Mouse (Mus musculus): Measurements from ENCODE around the gene Cnppd1. TPM values are rescaled to one million over a fixed set of nuclear protein-coding genes. Genes with fewer than 3 reads are reported as not detected.

Gene Cnppd1
- total and polyA plus RNA-seq, 3 experiments = 20.7 to 26.3 (median 21.8) TPM

DNA sequence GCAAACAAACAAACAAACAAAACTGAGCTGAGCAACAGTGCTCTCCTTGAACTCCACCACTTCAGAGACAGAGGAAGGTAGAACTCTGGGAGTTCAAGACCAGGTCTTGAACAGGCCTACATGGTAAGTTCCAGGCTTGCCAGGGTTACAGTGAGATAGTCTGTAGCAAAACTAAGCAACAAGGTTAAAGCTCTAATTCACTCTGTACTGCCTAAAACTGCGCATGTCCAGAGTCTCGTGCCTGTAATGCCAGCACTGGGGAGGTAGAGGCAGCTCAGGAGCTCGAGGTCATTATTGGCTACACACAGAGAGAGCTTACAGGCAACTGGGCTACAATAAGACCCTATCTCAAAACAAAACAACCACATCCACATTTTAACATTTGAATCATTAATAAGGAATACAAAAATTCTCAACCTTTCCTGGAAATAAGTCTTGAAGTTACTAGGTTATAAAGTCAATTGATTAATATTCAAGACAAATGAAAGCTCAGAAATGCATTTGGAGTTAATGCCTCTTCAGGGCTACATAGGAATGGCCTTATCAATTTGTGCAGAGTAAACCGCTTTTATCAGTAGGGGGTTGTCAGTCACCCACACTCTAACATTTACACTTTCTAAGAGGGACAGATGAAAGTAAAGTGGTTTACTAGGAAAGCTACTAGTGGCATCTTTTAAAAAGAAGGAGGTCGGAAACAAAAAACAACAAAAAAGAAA is 17.2 kb upstream of the Cnppd1 start:
- no peaks in the 10 kb centered on the region for H3K79me2 ChIP-seq (replicated peaks; ENCODE audit: control insufficient read depth, insufficient read depth, low read length)
- no peaks in the 10 kb centered on the region for H3K4me1 ChIP-seq (ENCODE audit: control insufficient read depth, insufficient read depth, low read length)
- intact Hi-C loops (cut with DNase I) = no loop called here
- H3K36me3 ChIP-seq (ENCODE audit: control insufficient read depth, insufficient read depth, low read length) = no peaks in the 10 kb centered on the region
- WGBS = 61% methylated on average over 5 of the region's 5 CpGs
- no peaks in the 10 kb centered on the region for H3K27me3 ChIP-seq (ENCODE audit: control insufficient read depth, insufficient read depth, low read length)
- no peak overlapping the region for H3K4me3 ChIP-seq
- DNase-seq = no peak
- TF ChIP-seq EP300 (IDR thresholded peaks at IDR 0.05; ENCODE audit: insufficient read depth, low read depth, low read length) (no peak), POLR2A (IDR thresholded peaks at IDR 0.05; ENCODE audit: insufficient read depth, low read depth, low read length) (no peak), CTCF (IDR thresholded peaks at IDR 0.05) (no peak)
- H3K27ac ChIP-seq = no peak overlapping the region
- no peak overlapping the region for H3K9ac ChIP-seq (ENCODE audit: low read depth, low read length)

DNA sequence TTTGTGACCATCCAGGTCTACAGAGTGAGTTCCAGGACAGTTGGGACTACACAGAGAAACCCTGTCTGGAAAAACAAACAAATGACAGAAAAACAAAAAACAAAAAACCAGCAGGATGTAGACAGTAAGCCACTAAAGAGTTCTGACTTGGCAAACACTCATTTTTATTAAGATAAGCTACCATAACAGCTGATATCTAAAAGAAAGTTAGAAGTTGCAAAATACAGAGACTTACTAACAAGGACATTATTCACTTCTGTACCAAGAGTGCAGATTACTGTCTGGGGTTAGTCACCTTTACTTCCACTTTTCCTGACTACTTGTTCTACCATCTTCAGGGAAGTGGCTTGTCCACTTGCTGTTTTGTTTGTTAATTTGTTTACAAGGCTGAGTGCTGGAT is 16.5 kb upstream of the Cnppd1 start:
- no peaks in the 10 kb centered on the region for H3K36me3 ChIP-seq (ENCODE audit: control insufficient read depth, insufficient read depth, low read length)
- H3K27ac ChIP-seq = no peak overlapping the region
- H3K9ac ChIP-seq (ENCODE audit: low read depth, low read length) = no peak overlapping the region
- no peak overlapping the region for H3K4me3 ChIP-seq
- DNase-seq = no peak
- no peaks in the 10 kb centered on the region for H3K79me2 ChIP-seq (replicated peaks; ENCODE audit: control insufficient read depth, insufficient read depth, low read length)
- no peaks in the 10 kb centered on the region for H3K4me1 ChIP-seq (ENCODE audit: control insufficient read depth, insufficient read depth, low read length)
- TF ChIP-seq CTCF (IDR thresholded peaks at IDR 0.05) (no peak), POLR2A (IDR thresholded peaks at IDR 0.05; ENCODE audit: insufficient read depth, low read depth, low read length) (no peak), EP300 (IDR thresholded peaks at IDR 0.05; ENCODE audit: insufficient read depth, low read depth, low read length) (no peak)
- intact Hi-C loops (cut with DNase I) = no loop called here
- no peaks in the 10 kb centered on the region for H3K27me3 ChIP-seq (ENCODE audit: control insufficient read depth, insufficient read depth, low read length)

DNA sequence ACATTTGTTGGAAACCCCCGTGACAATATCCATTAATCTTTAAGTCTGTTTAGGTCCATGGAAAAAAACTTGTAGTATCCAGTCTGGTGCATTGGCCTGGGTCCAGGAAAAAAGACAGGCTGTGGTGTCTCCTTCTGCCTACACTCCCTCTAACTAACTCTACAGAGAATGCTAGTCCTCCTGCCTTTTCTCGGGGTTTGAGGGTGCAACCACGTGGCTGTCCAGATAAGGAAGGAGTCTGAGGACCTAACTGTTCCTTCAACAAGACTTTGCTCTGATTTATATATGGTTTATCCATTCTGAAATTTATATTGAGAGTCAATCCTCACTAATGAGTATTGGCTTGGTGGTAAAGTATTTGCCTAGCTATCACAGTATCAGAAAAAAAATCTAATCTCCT is 13.3 kb upstream of the Cnppd1 start:
- Histone ChIP-seq H3K27ac (no peak overlapping the region), H3K79me2 (replicated peaks; ENCODE audit: control insufficient read depth, insufficient read depth, low read length) (no peaks in the 10 kb centered on the region), H3K27me3 (ENCODE audit: control insufficient read depth, insufficient read depth, low read length) (no peaks in the 10 kb centered on the region), H3K4me3 (no peak overlapping the region), H3K4me1 (ENCODE audit: control insufficient read depth, insufficient read depth, low read length) (no peaks in the 10 kb centered on the region), H3K36me3 (ENCODE audit: control insufficient read depth, insufficient read depth, low read length) (no peaks in the 10 kb centered on the region), H3K9ac (ENCODE audit: low read depth, low read length) (no peak overlapping the region)
- WGBS = 15% methylated on average over 3 of the region's 3 CpGs
- no peak for DNase-seq
- TF ChIP-seq EP300 (IDR thresholded peaks at IDR 0.05; ENCODE audit: insufficient read depth, low read depth, low read length) (no peak), CTCF (IDR thresholded peaks at IDR 0.05) (no peak), POLR2A (IDR thresholded peaks at IDR 0.05; ENCODE audit: insufficient read depth, low read depth, low read length) (no peak)
- intact Hi-C loops (cut with DNase I) = no loop called here

DNA sequence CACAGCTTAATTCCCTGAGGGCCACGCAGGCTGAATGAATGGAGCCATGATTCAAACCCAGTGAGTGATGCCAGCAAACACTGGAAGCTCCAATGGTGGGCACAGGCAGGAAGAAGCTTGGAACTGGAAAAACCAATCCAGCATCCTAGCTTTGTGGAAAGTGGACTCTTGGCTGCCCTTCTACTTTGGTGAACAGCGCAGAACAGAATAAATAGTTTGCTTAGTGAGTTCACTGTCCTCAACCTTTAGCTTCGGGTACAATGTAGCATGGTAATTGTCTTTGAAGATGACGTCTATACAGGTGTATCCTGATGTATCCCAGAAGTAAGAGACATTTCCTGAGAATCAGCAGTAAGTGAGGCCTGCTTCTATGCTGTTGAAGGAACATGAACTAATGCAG is 6.2 kb upstream of the Cnppd1 start:
- H3K79me2 ChIP-seq (replicated peaks; ENCODE audit: control insufficient read depth, insufficient read depth, low read length) = no peaks in the 10 kb centered on the region

DNA sequence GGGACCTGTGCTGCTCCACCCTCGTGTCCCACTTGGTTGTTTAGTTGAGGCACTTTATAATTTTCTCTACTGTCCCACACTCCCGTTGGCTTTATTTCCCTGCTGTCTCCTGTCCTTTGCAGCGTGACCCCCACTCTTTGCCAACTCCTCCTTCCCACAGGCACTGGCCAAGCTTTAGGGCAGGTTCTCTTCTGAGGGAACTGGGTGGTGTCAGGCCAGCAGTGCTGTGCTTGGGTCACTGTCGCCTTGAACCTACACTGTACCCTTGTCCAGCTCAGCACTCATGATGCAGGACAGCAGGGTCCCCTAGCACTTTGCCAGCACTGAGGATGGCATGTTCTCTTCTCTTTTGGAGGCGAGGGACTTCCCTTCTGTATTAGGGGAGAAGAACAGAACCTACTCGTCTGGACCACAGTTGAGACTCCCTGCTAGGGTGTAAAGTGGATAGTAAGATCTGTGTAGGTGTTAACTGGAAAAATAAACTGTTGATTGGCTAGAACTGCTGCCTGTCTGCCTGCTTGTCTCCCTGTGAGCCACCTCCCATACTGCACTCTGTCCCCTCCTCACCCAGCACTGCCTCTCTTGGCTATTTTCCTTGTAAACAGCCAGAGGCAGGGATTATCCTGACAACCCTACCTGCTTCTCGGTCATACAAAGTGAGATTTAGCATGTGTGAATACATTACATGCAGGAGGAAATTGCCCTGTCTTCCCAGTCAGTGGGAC is 5.1 kb upstream of the Cnppd1 start:
- H3K36me3 ChIP-seq (ENCODE audit: control insufficient read depth, insufficient read depth, low read length) = no peaks in the 10 kb centered on the region; the same call in 1 of the 2 replicates
- WGBS = 75% methylated on average over 7 of the region's 7 CpGs

More for the DNA sequence above, 6.2 kb upstream of the Cnppd1 start:
- Histone ChIP-seq H3K9ac (ENCODE audit: low read depth, low read length) (no peak overlapping the region), H3K27me3 (ENCODE audit: control insufficient read depth, insufficient read depth, low read length) (no peaks in the 10 kb centered on the region), H3K36me3 (ENCODE audit: control insufficient read depth, insufficient read depth, low read length) (no peaks in the 10 kb centered on the region; the same call in 1 of the 2 replicates), H3K4me3 (no peak overlapping the region), H3K4me1 (ENCODE audit: control insufficient read depth, insufficient read depth, low read length) (no peaks in the 10 kb centered on the region), H3K27ac (no peak overlapping the region)
- intact Hi-C loops (cut with DNase I) = no loop called here
- no peak for DNase-seq
- TF ChIP-seq EP300 (IDR thresholded peaks at IDR 0.05; ENCODE audit: insufficient read depth, low read depth, low read length) (no peak), POLR2A (IDR thresholded peaks at IDR 0.05; ENCODE audit: insufficient read depth, low read depth, low read length) (no peak), CTCF (IDR thresholded peaks at IDR 0.05) (no peak)
- WGBS = 83% methylated on average over 4 of the region's 4 CpGs

DNA sequence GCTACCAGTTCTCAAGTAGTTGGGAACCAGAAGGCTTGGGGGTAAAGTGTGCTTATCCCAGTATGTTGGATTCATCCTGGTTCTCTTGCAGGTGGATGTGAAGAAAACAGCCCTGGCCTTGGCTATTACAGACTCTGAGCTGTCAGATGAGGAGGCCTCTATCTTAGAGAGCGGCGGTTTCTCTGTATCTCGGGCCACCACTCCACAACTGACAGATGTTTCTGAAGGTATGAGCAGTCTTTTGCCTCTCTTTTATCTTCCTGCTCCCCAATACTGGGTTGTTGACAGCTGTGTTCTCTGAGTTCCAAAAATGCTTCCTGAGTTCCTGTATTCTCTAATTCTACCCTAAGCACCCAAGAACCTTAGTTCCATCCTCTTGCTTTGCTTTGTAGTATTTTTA is 3.1 kb upstream of the Cnppd1 start:
- TF ChIP-seq CTCF (IDR thresholded peaks at IDR 0.05) = no peak
- TF ChIP-seq POLR2A (IDR thresholded peaks at IDR 0.05; ENCODE audit: insufficient read depth, low read depth, low read length) = no peak
- no peak for TF ChIP-seq EP300 (IDR thresholded peaks at IDR 0.05; ENCODE audit: insufficient read depth, low read depth, low read length)
- H3K9ac ChIP-seq (ENCODE audit: low read depth, low read length) = no peak overlapping the region
- DNase-seq = no peak
- no peak overlapping the region for H3K27ac ChIP-seq
- no peak overlapping the region for H3K4me3 ChIP-seq
- peaks cover 2% of the 10 kb centered on the region for H3K4me1 ChIP-seq (ENCODE audit: control insufficient read depth, insufficient read depth, low read length)
- H3K79me2 ChIP-seq (replicated peaks; ENCODE audit: control insufficient read depth, insufficient read depth, low read length) = no peaks in the 10 kb centered on the region
- intact Hi-C loops (cut with DNase I) = no loop called here
- no peaks in the 10 kb centered on the region; the same call in none of the 2 replicates for H3K36me3 ChIP-seq (ENCODE audit: control insufficient read depth, insufficient read depth, low read length)
- no peaks in the 10 kb centered on the region for H3K27me3 ChIP-seq (ENCODE audit: control insufficient read depth, insufficient read depth, low read length)
- 94% methylated on average over 3 of the region's 3 CpGs for WGBS

More for the DNA sequence above, 5.1 kb upstream of the Cnppd1 start:
- Histone ChIP-seq H3K27ac (no peak overlapping the region), H3K27me3 (ENCODE audit: control insufficient read depth, insufficient read depth, low read length) (no peaks in the 10 kb centered on the region), H3K9ac (ENCODE audit: low read depth, low read length) (no peak overlapping the region), H3K4me3 (no peak overlapping the region), H3K79me2 (replicated peaks; ENCODE audit: control insufficient read depth, insufficient read depth, low read length) (no peaks in the 10 kb centered on the region), H3K4me1 (ENCODE audit: control insufficient read depth, insufficient read depth, low read length) (peaks cover 2% of the 10 kb centered on the region)
- intact Hi-C loops (cut with DNase I) = no loop called here
- DNase-seq = no peak
- no peak for TF ChIP-seq EP300 (IDR thresholded peaks at IDR 0.05; ENCODE audit: insufficient read depth, low read depth, low read length)
- no peak for TF ChIP-seq CTCF (IDR thresholded peaks at IDR 0.05)
- TF ChIP-seq POLR2A (IDR thresholded peaks at IDR 0.05; ENCODE audit: insufficient read depth, low read depth, low read length) = no peak
